Mouse (Mus musculus): Measurements from ENCODE around the gene Orm3. TPM values are rescaled to one million over a fixed set of nuclear protein-coding genes. Genes with fewer than 3 reads are reported as not detected.

Gene Orm3
- polyA plus RNA-seq, 1 experiment, result 28.9 TPM

DNA sequence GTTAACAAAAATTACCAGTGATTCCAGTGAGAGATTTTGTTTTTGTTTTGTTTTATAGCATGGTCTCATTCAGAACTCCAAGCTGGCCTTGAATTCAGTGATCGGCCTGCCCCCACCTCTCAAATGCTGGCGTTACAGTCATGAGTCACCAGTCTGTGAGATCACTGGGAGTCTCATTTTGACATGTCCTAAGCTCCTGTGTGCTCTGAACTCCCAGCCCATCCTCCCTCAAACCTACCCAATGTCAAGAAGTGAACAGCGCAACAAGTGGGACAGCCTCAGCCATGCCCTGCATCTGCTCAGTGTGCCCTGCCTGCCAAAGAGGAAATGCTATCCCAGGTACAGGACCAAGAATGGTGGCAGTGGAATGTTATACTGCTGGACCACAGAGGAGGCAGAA is 29.3 kb downstream of the Orm3 start:
- peak overlapping the region; percentile 10; the same call in 1 of the 2 replicates for H3K27ac ChIP-seq (replicated peaks; ENCODE audit: low read depth, low read length)
- no peak overlapping the region for H3K4me3 ChIP-seq (ENCODE audit: insufficient read depth, low read depth, low read length)

DNA sequence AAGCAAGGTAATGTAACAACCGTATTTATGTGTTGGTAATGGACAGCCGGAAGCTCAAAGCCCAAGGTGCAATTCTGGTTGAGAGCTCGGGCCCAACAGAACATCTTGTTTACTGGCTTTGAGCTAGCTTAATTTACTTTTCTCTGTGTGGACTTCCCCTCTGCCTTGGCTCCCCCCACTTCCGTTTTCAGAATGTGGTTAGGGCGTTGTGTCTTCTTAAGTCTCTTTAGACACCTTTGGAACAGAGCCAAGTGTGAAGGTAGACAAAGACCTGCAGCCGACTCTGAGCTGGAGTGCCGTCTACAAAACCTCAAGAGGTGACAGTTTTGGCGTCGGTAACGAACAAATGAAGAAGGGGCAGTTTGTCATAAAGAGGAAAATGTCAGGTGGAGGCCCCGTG is 29.8 kb downstream of the Orm3 start:
- 0 out of 2 replicates have a peak overlapping the region, but pooled peaks have one; percentile 10 for H3K27ac ChIP-seq (replicated peaks; ENCODE audit: low read depth, low read length)
- no peak overlapping the region for H3K4me3 ChIP-seq (ENCODE audit: insufficient read depth, low read depth, low read length)
- no peaks in the 10 kb centered on the region; the same call in 1 of the 2 replicates for H3K4me1 ChIP-seq (ENCODE audit: control insufficient read depth, insufficient read depth, insufficient read length, low read length)

More for the DNA sequence above, 29.3 kb downstream of the Orm3 start:
- no peaks in the 10 kb centered on the region; the same call in 1 of the 2 replicates for H3K4me1 ChIP-seq (ENCODE audit: control insufficient read depth, insufficient read depth, insufficient read length, low read length)

DNA sequence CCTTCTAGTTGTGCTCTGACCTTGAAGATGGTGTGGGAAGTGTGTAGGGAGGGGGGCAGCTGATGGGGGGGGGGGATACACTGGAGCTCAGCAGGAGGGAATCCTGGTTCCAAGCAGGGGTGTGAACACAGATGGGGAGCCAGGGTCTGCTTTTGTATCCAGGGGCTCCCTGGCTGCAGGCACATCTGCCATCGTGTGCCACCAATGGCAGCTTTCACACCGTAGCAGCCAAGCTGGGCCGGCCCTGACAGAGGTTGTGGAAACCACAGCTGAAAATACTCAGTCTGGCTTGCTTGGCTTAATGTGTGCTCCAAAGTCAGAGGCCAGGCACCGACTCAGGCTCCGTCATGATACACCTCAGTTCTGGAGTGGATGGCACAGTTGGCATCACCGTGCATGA is 32.1 kb downstream of the Orm3 start:
- no peak overlapping the region for H3K4me3 ChIP-seq (ENCODE audit: insufficient read depth, low read depth, low read length)
- peaks cover 2% of the 10 kb centered on the region; the same call in 1 of the 2 replicates for H3K4me1 ChIP-seq (ENCODE audit: control insufficient read depth, insufficient read depth, insufficient read length, low read length)
- H3K27ac ChIP-seq (replicated peaks; ENCODE audit: low read depth, low read length), result no peak overlapping the region

DNA sequence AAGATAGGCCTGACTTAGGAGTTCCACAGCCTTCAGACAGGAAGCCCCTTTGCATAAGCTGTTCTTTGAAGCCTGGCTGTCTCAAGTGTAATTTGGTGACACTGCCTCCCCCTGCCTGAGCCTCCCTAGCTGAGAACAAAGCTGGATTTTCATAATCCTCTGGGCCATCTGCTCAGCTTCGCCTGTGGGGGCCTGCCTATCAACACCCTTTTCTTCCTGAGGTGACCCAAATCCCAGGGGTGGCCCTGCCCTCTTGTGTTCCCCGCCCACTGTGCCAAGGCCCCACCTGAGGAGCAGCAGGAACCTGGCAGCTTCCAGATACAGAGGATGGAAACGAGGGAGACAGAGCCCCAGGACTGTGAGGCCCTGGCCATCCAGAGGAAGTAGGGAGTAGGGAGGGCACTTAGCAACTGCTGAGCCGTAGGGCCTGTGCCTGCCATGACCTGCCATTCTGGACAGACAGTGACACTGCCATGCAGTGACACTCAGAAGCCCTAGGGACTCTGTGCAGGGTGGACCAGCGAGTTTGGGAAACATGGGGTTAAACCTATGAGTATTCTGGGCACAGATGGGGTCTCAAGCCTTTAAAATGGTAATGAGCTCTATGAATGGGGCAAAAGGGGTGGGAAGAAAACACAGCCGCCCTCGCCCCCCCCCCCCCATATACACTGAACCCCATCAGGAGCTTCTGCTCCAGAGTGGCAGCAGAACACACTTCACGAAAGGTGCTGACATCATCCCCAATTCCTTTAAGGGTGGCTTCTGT is 33.3 kb downstream of the Orm3 start:
- H3K4me3 ChIP-seq (ENCODE audit: insufficient read depth, low read depth, low read length), result no peak overlapping the region
- no peak overlapping the region for H3K27ac ChIP-seq (replicated peaks; ENCODE audit: low read depth, low read length)
- H3K4me1 ChIP-seq (ENCODE audit: control insufficient read depth, insufficient read depth, insufficient read length, low read length), result peaks cover 2% of the 10 kb centered on the region; the same call in 1 of the 2 replicates

DNA sequence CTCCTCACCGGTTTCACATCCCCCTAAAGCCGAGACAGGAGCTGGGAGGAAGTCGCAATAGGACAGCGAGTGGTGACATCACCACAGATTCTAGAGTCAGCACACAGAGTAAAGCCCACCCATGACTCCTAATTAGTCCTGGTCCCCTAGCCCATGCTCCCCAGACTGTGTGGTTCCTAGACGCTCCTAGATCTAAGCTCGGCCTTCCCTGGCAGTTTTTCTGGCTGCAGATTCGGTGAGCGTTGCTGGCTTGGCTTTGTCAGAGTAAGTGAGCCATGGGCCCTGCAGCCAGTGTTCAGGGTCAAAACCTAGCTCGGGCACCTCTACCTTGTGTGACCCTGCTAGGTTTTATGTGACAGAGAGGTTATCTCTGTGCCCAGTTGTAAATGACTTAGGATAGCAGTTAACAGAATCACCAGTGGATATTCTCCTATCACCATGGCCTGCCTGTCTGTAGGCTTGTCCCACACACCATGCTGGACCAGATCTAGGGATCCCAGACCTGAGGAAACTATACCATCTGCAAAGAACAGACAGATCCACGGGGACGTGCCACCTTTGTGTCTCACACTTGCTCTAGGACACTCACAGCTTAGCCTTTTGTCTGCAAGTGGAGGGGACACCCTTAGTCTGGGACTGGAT is 34.0 kb downstream of the Orm3 start:
- Histone ChIP-seq H3K4me3 (ENCODE audit: insufficient read depth, low read depth, low read length) (no peak overlapping the region), H3K27ac (replicated peaks; ENCODE audit: low read depth, low read length) (no peak overlapping the region), H3K4me1 (ENCODE audit: control insufficient read depth, insufficient read depth, insufficient read length, low read length) (peaks cover 2% of the 10 kb centered on the region; the same call in 1 of the 2 replicates)

DNA sequence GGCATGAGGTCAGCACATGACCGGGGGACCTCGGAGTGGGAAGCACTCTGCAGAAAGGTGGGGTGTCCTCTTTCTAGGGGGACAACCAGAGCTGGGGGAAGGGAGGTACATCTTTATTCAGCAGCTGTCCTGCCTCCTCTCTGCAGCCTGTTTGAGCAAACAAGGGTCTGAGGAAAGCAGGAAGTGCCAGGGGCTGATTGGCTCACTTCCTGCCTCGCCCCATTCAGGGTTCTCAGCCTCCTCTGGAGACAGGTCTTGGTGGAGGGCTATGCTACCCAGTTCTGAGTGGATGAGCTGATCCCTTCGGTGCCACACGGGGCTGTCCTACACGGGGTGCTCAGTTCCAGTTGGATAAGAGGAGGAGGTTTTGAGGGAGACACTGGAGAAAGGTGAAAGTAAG is 35.4 kb downstream of the Orm3 start:
- Histone ChIP-seq H3K4me1 (ENCODE audit: control insufficient read depth, insufficient read depth, insufficient read length, low read length) (0 out of 2 replicates have a peak, but pooled peaks cover 2% of the 10 kb centered on the region), H3K27ac (replicated peaks; ENCODE audit: low read depth, low read length) (no peak overlapping the region), H3K4me3 (ENCODE audit: insufficient read depth, low read depth, low read length) (no peak overlapping the region)

DNA sequence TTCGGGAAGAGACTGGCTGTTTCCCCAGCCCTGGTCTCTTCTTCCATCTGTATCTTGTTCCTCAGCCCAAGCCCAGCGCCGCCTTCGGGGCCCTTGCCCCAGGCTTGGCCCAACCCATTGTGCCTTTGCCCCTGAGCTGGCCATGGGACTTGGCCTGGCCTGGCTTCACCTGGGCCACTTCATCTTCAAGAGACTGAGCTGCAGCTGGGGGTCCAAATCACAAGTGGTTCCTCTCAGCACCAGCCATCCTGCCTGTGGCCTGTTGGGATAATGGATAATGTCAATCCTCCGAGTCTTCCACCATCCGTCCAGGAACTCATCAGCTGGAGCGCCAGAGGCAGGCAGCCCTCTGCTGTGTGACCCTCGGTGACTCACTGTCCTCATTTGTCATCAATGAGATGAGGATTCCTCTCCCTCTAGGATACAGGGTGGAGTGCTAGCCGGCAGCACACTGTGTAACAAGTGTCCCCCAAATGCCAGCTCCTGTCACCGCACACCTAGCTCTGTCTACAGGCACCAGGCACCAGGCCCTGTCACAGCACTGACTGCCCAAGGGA is 42.1 kb downstream of the Orm3 start:
- peaks cover 24% of the 10 kb centered on the region for H3K4me1 ChIP-seq (ENCODE audit: control insufficient read depth, insufficient read depth, insufficient read length, low read length)
- no peak overlapping the region for H3K27ac ChIP-seq (replicated peaks; ENCODE audit: low read depth, low read length)

DNA sequence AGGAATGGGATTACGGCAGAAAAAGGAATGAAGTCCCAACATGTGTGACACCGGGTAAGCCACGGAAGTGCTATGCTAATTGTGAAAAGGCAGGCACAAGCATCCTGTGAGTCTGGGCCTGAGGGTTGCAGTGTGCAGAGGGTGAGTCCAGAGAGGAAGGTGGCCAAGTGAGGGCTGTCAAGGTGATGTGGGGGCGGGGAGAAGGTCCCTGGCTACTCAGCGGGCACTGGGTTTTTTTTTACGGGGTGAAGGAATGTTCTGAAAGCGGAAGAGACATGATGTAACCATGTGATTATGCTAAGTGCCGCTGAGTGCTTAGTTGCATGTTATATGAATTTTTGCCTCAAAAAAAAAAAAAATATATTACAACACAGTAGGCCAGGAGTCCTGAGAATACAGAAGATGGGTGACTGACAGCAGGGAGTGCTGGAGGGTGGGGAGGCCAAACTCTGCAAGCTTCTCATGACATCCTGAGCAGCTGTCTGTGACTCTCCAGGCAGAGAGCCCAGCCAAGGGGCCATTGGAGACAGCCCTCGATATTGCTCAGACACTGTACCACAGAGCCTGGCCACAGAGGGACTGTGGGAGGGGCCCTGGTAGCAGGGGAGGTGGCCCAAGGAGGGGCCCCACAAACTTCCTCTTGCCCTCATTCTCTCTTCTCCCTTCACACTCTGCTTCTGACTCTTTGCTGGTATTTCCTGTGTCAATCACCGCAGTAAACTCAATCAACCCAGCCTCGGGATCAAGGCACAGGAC is 43.1 kb downstream of the Orm3 start:
- Histone ChIP-seq H3K27ac (replicated peaks; ENCODE audit: low read depth, low read length) (peak overlapping the region; percentile 78), H3K4me3 (ENCODE audit: insufficient read depth, low read depth, low read length) (0 out of 2 replicates have a peak overlapping the region, but pooled peaks have one; percentile 11), H3K4me1 (ENCODE audit: control insufficient read depth, insufficient read depth, insufficient read length, low read length) (peaks cover 24% of the 10 kb centered on the region)

More for the DNA sequence above, 42.1 kb downstream of the Orm3 start:
- no peak overlapping the region for H3K4me3 ChIP-seq (ENCODE audit: insufficient read depth, low read depth, low read length)

DNA sequence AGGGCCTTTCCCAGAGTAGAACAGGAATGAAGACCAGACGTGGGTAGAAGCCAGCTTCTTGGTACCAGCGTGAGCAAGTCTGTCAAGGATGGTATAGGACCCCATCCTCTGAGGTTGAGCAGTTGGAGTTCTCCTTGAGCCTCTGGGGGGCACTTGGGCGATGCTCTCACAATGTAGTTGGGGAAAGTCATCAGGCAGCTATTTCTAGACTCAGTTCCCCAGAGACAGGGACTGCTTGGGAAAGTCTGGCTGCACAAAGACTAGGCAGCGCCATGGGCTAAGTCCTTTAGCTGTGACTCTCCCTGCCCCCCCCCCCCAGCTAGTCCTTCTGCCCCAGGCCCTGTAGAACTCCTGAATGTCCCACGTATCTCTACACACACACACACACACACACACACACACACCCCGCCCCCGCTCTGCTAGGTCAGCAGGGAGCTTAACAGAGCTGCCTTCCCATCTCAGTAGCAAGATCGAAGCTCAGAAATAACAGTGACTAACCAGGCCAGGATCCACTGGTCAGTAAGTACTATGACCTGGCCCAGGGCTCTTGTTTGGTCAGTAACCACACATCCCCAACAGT is 43.8 kb downstream of the Orm3 start:
- peaks cover 24% of the 10 kb centered on the region for H3K4me1 ChIP-seq (ENCODE audit: control insufficient read depth, insufficient read depth, insufficient read length, low read length)
- H3K4me3 ChIP-seq (ENCODE audit: insufficient read depth, low read depth, low read length), result 0 out of 2 replicates have a peak overlapping the region, but pooled peaks have one; percentile 21
- peak overlapping the region; percentile 78 for H3K27ac ChIP-seq (replicated peaks; ENCODE audit: low read depth, low read length)

DNA sequence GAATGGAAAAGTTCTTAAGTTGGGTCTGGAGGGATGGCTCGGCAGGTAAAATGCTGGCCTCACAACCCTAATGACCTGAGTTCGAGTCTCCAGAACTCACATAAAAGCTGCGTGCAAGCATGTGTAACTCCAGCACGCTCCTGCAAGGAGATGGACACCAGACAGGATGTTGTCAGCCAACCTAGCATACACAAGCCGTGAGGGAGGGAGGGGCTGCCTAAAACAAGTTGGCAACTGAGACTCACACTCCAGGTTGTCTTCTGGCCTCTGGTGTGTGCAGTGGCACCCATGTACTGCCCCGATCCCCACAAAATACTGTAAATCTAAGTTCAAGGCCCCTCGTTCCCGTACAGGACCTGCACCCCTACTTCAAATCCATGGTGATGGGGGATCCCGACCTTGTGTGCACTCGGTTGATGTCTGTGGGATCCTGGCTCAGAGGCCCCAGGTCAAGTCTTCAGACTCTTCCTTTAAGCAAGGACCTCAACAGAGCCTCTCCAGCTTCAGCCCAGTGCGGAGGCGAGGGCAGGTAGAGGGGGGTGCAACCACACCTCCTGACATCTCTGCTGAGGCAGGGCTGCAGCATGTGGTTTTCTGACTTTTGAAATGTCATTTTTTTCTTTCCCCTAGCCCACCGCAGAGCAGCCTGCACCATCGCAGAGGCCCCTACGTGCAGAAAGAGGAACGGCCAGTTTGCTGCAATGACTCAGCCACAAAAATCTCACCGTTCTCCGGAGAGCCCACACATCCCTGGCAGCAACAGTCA is 44.8 kb downstream of the Orm3 start:
- Histone ChIP-seq H3K4me3 (ENCODE audit: insufficient read depth, low read depth, low read length) (peak overlapping the region; percentile 29), H3K27ac (replicated peaks; ENCODE audit: low read depth, low read length) (peak overlapping the region; percentile 99), H3K4me1 (ENCODE audit: control insufficient read depth, insufficient read depth, insufficient read length, low read length) (peaks cover 24% of the 10 kb centered on the region)

DNA sequence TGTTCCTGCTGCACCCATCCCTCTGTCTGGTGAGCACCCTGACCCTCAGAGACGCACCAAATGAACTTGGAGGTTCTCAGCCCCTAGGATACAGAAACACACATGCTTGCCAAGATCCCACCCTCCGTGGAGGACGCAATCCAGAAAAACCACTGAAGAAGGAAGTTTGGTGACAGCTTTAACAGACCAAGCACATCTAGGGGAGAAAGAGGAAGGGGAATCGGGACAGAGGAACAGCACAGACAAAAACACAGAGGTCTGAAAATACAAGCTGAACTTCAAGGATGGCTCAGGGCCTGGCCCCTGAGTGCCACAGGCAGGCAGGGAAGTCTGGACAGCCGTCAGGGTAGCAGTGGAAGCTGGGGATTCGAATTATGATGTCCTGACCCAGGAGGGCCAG is 45.7 kb downstream of the Orm3 start:
- peaks cover 24% of the 10 kb centered on the region for H3K4me1 ChIP-seq (ENCODE audit: control insufficient read depth, insufficient read depth, insufficient read length, low read length)
- H3K4me3 ChIP-seq (ENCODE audit: insufficient read depth, low read depth, low read length), result peak overlapping the region; percentile 73; the same call in 1 of the 2 replicates
- H3K27ac ChIP-seq (replicated peaks; ENCODE audit: low read depth, low read length), result peak overlapping the region; percentile 99

DNA sequence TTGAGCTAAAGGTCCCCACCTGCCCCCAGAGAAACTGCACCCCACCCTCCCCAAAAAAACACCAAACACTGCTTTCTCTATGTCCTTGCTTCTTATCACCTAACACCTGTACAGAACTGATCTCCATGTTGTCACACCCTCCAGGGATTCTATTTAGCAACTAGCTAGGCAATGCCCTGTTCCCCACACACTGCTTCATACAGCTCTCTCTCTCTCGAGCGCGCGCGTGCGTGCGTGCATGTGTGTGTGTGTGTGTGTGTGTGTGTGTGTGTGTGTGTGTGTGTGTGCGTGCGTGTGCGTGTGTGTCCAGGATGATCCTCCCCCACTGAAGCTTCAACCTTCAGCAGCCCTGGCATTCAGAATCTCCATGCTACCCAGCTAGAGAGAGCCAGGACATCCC is 46.1 kb downstream of the Orm3 start:
- H3K4me1 ChIP-seq (ENCODE audit: control insufficient read depth, insufficient read depth, insufficient read length, low read length), result peaks cover 24% of the 10 kb centered on the region
- peak overlapping the region; percentile 73 for H3K4me3 ChIP-seq (ENCODE audit: insufficient read depth, low read depth, low read length)
- peak overlapping the region; percentile 99 for H3K27ac ChIP-seq (replicated peaks; ENCODE audit: low read depth, low read length)

DNA sequence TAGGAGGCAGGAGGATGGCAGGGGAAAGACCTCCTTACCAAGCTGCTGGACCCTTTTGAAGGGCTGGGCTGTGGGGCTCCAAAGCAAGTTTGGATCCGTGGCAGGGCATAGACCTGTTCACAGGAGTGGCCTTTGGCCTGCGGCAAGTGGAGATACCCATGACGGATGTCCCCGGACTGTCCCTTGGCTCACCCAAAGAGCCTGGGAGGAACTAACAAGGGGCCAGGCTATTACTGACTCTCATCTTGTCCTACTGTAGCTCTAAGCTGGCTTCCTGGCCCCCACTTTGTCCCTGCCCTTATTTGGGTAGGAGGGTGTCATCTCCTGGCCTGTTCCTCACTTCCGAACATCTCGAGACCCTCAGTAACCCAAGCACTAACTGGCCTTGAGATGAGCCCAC is 46.6 kb downstream of the Orm3 start:
- peaks cover 24% of the 10 kb centered on the region for H3K4me1 ChIP-seq (ENCODE audit: control insufficient read depth, insufficient read depth, insufficient read length, low read length)
- peak overlapping the region; percentile 99 for H3K27ac ChIP-seq (replicated peaks; ENCODE audit: low read depth, low read length)
- peak overlapping the region; percentile 73 for H3K4me3 ChIP-seq (ENCODE audit: insufficient read depth, low read depth, low read length)

Measured in brown adipose tissue, adult 24 weeks (tissue).